Mouse (Mus musculus): Measurements from ENCODE around the gene Ccnb2. TPM values are rescaled to one million over a fixed set of nuclear protein-coding genes. Genes with fewer than 3 reads are reported as not detected.
A peak's percentile ranks its signal among the peaks of the same experiment; 100 is the strongest.

Ccnb2 gene
- total and polyA plus RNA-seq, 3 experiments: 83.9 to 130 (median 102) TPM

- Histone ChIP-seq H3K27me3 (replicated peaks) (no peaks in the 10 kb centered on the region), H3K9me3 (replicated peaks; ENCODE audit: low read length) (no peaks in the 10 kb centered on the region), H3K27ac (ENCODE audit: insufficient read depth, low read depth) (no peak overlapping the region), H3K9ac (ENCODE audit: insufficient read depth, low read depth) (no peak overlapping the region), H3K79me2 (replicated peaks; ENCODE audit: control insufficient read depth, extremely low read depth, insufficient read depth, poor library complexity, severe bottlenecking) (no peaks in the 10 kb centered on the region), H3K4me1 (ENCODE audit: control insufficient read depth in 1 of 2, insufficient read depth in 2 of 2) (no peaks in the 10 kb centered on the region), H3K36me3 (replicated peaks in 1 of 2; ENCODE audit: control insufficient read depth in 1 of 2, insufficient read depth in 1 of 2, low read length in 1 of 2) (peaks cover 55 to 82% of the 10 kb centered on the region in 2 experiments), H3K4me3 (replicated peaks in 1 of 3; ENCODE audit: low read depth in 2 of 3, low read length in 2 of 3, poor library complexity in 1 of 3) (no peak overlapping the region), H3K4me2 (ENCODE audit: insufficient read depth, low read depth, poor library complexity, severe bottlenecking) (no peak overlapping the region)
- DNase-seq (ENCODE audit: extremely low read depth): peak; percentile 28
- dilution Hi-C loops (cut with MboI; ENCODE audit: extremely low pct_ligation_motif_present, extremely low pct_unique_long_range_greater_than_20kb, low sequenced_read_pairs): no loop called here
- in situ Hi-C loops (cut with MboI; ENCODE audit: low pct_ligation_motif_present, low pct_unique_long_range_greater_than_20kb, low sequenced_read_pairs): no loop called here
- TF ChIP-seq RAD21 (IDR thresholded peaks at IDR 0.05; ENCODE audit: low read depth, low read length) (peak; percentile 49), SMC3 (IDR thresholded peaks at IDR 0.05; ENCODE audit: low read depth, low read length) (peak; percentile 53), CTCF (conservative IDR thresholded peaks at IDR 0.05 in 1 of 2, IDR thresholded peaks at IDR 0.05 in 1 of 2; ENCODE audit: low read depth in 2 of 2, low read length in 2 of 2) (peak; percentile 25 to 65; a peak in 3 of 4 replicates), NRF1 (IDR thresholded peaks at IDR 0.05; ENCODE audit: low read depth, low read length) (no peak), USF2 (conservative IDR thresholded peaks at IDR 0.05; ENCODE audit: low read depth, low read length) (no peak)
Observed at GRCm38 (mm10) chr9:70408791-70409190, 12.6 kb downstream of the Ccnb2 start.

GRCm38 (mm10) chr9:70406596-70406995, 14.8 kb downstream of the Ccnb2 start:
- dilution Hi-C loops (cut with MboI; ENCODE audit: extremely low pct_ligation_motif_present, extremely low pct_unique_long_range_greater_than_20kb, low sequenced_read_pairs): no loop called here

GRCm38 (mm10) chr9:70401937-70402539, 19.3 kb downstream of the Ccnb2 start:
- in situ Hi-C loops (cut with MboI; ENCODE audit: low pct_ligation_motif_present, low pct_unique_long_range_greater_than_20kb, low sequenced_read_pairs): no loop called here

More at GRCm38 (mm10) chr9:70406596-70406995, 14.8 kb downstream of the Ccnb2 start:
- no peaks in the 10 kb centered on the region for H3K27me3 ChIP-seq (replicated peaks)
- H3K9me3 ChIP-seq (replicated peaks; ENCODE audit: low read length): no peaks in the 10 kb centered on the region
- no peak overlapping the region for H3K9ac ChIP-seq (ENCODE audit: insufficient read depth, low read depth)
- H3K4me2 ChIP-seq (ENCODE audit: insufficient read depth, low read depth, poor library complexity, severe bottlenecking): no peak overlapping the region
- peaks cover 38 to 65% of the 10 kb centered on the region in 2 experiments for H3K36me3 ChIP-seq (replicated peaks in 1 of 2; ENCODE audit: control insufficient read depth in 1 of 2, insufficient read depth in 1 of 2, low read length in 1 of 2)
- TF ChIP-seq POLR2AphosphoS2 (IDR thresholded peaks at IDR 0.05; ENCODE audit: low read depth, low read length) (no peak), ELF1 (IDR thresholded peaks at IDR 0.05; ENCODE audit: low read depth, low read length) (no peak), EP300 (IDR thresholded peaks at IDR 0.05; ENCODE audit: low read length) (no peak), CTCF (conservative IDR thresholded peaks at IDR 0.05 in 1 of 2, IDR thresholded peaks at IDR 0.05 in 1 of 2; ENCODE audit: low read depth in 2 of 2, low read length in 2 of 2) (no peak), ZMIZ1 (IDR thresholded peaks at IDR 0.05; ENCODE audit: low read depth, low read length) (no peak), ZKSCAN1 (IDR thresholded peaks at IDR 0.05; ENCODE audit: borderline replicate concordance, low read depth, low read length) (no peak), JUND (conservative IDR thresholded peaks at IDR 0.05; ENCODE audit: low read depth, low read length) (no peak), CHD1 (IDR thresholded peaks at IDR 0.05; ENCODE audit: low read depth, low read length) (no peak), USF1 (IDR thresholded peaks at IDR 0.05; ENCODE audit: low read depth, low read length) (no peak), HCFC1 (IDR thresholded peaks at IDR 0.05; ENCODE audit: low read depth, low read length) (no peak), KAT2A (IDR thresholded peaks at IDR 0.05; ENCODE audit: insufficient replicate concordance, low read length) (no peak), JUN (IDR thresholded peaks at IDR 0.05; ENCODE audit: insufficient read depth, low read depth, low read length) (no peak), ETS1 (conservative IDR thresholded peaks at IDR 0.05; ENCODE audit: low read depth, low read length) (no peak), MXI1 (IDR thresholded peaks at IDR 0.05; ENCODE audit: low read depth, low read length) (no peak), GABPA (IDR thresholded peaks at IDR 0.05; ENCODE audit: insufficient replicate concordance, low read depth, low read length) (no peak), TCF12 (IDR thresholded peaks at IDR 0.05; ENCODE audit: low read depth, low read length) (no peak), MAZ (IDR thresholded peaks at IDR 0.05; ENCODE audit: low read depth, low read length) (no peak), PAX5 (IDR thresholded peaks at IDR 0.05; ENCODE audit: low read length) (no peak)
- no peak for DNase-seq (ENCODE audit: extremely low read depth)
- H3K79me2 ChIP-seq (replicated peaks; ENCODE audit: control insufficient read depth, extremely low read depth, insufficient read depth, poor library complexity, severe bottlenecking): no peaks in the 10 kb centered on the region
- in situ Hi-C loops (cut with MboI; ENCODE audit: low pct_ligation_motif_present, low pct_unique_long_range_greater_than_20kb, low sequenced_read_pairs): no loop called here
- H3K4me3 ChIP-seq (replicated peaks in 1 of 3; ENCODE audit: low read depth in 2 of 3, low read length in 2 of 3, poor library complexity in 1 of 3): no peak overlapping the region
- no peaks in the 10 kb centered on the region for H3K4me1 ChIP-seq (ENCODE audit: control insufficient read depth in 1 of 2, insufficient read depth in 2 of 2)
- no peak overlapping the region for H3K27ac ChIP-seq (ENCODE audit: insufficient read depth, low read depth)

More at GRCm38 (mm10) chr9:70401937-70402539, 19.3 kb downstream of the Ccnb2 start:
- Histone ChIP-seq H3K36me3 (replicated peaks in 1 of 2; ENCODE audit: control insufficient read depth in 1 of 2, insufficient read depth in 1 of 2, low read length in 1 of 2) (peaks cover 26 to 55% of the 10 kb centered on the region in 2 experiments), H3K4me2 (ENCODE audit: insufficient read depth, low read depth, poor library complexity, severe bottlenecking) (no peak overlapping the region), H3K27me3 (replicated peaks) (no peaks in the 10 kb centered on the region), H3K9me3 (replicated peaks; ENCODE audit: low read length) (no peaks in the 10 kb centered on the region), H3K4me1 (ENCODE audit: control insufficient read depth in 1 of 2, insufficient read depth in 2 of 2) (no peaks in the 10 kb centered on the region), H3K79me2 (replicated peaks; ENCODE audit: control insufficient read depth, extremely low read depth, insufficient read depth, poor library complexity, severe bottlenecking) (no peaks in the 10 kb centered on the region), H3K4me3 (replicated peaks in 1 of 3; ENCODE audit: low read depth in 2 of 3, low read length in 2 of 3, poor library complexity in 1 of 3) (no peak overlapping the region), H3K27ac (ENCODE audit: insufficient read depth, low read depth) (no peak overlapping the region), H3K9ac (ENCODE audit: insufficient read depth, low read depth) (no peak overlapping the region)
- TF ChIP-seq NELFE (IDR thresholded peaks at IDR 0.05; ENCODE audit: low read depth, low read length): no peak
- TF ChIP-seq POLR2AphosphoS2 (IDR thresholded peaks at IDR 0.05; ENCODE audit: low read depth, low read length): peak; percentile 37; the same call in 1 of the 2 replicates
- dilution Hi-C loops (cut with MboI; ENCODE audit: extremely low pct_ligation_motif_present, extremely low pct_unique_long_range_greater_than_20kb, low sequenced_read_pairs): no loop called here
- DNase-seq (ENCODE audit: extremely low read depth): no peak
